Mouse (Mus musculus) kidney, postnatal 0 days (tissue): ENCODE data around the gene Jmjd7. TPM values are rescaled to one million over a fixed set of nuclear protein-coding genes. Genes with fewer than 3 reads are reported as not detected.

Experiments used
- ATAC-seq: fragments of 200-750 bp; cut with Nextera tagmentation; replicated peaks from 2 replicates; pipeline ENCODE4 v1.8.0; 2017; ENCODE audit warnings: low read depth, moderate number of reproducible peaks, moderate TSS enrichment, moderate library complexity; ENCODE audit not compliant: low FRiP score
- DNase-seq: peaks from one replicate; pipeline ENCODE4 v3.0.0-alpha.2; 2016; ENCODE audit warnings: low spot score
- H3K27ac ChIP-seq: fragments of 300-500 bp; sonication (generic); 2 replicates; pipeline ENCODE4 v1.5.1; 2014; ENCODE audit warnings: mild to moderate bottlenecking
- H3K27me3 ChIP-seq: fragments of 300-500 bp; sonication (generic); 2 replicates; pipeline ENCODE4 v1.6.1; 2014; ENCODE audit warnings: low read length, mixed read lengths; ENCODE audit not compliant: insufficient read depth
- H3K36me3 ChIP-seq: fragments of 300-500 bp; sonication (generic); 2 replicates; pipeline ENCODE4 v1.6.1; 2014; ENCODE audit warnings: low read length, mixed read lengths; ENCODE audit not compliant: insufficient read depth
- H3K4me1 ChIP-seq: fragments of 300-500 bp; sonication (generic); replicated peaks from 2 replicates; pipeline ENCODE4 v1.6.1; 2014; ENCODE audit warnings: antibody characterized with exemption, low read length, mixed read lengths; ENCODE audit not compliant: insufficient read depth
- H3K4me2 ChIP-seq: fragments of 300-500 bp; sonication (generic); 2 replicates; pipeline ENCODE4 v1.6.1; 2014; ENCODE audit warnings: mild to moderate bottlenecking, low read length, moderate library complexity, mixed read lengths
- H3K4me3 ChIP-seq: fragments of 300-500 bp; sonication (generic); replicated peaks from 2 replicates; pipeline ENCODE4 v1.5.1; 2014; ENCODE audit warnings: low read depth, low read length
- H3K9ac ChIP-seq: fragments of 300-500 bp; sonication (generic); 2 replicates; pipeline ENCODE4 v1.6.1; 2014; ENCODE audit warnings: low read depth, low read length
- H3K9me3 ChIP-seq: fragments of 300-500 bp; sonication (generic); replicated peaks from 2 replicates; pipeline ENCODE4 v1.6.1; 2016; ENCODE audit warnings: low read length, inconsistent platforms, mixed read lengths
- CTCF ChIP-seq: IDR thresholded peaks from 2 replicates; pipeline ENCODE4 v1.5.1; 2016; ENCODE audit warnings: antibody characterized with exemption, low read depth, mild to moderate bottlenecking, moderate library complexity
- WGBS: fragments of 180-500 bp; shearing (Covaris S2); extraction: QIAGEN DNeasy Blood & Tissue Kit; methylation state at CpG from one replicate; pipeline ENCODE4 v1.1.7; 2014; 5-methylcytosine and 5-hydroxymethylcytosine counted together
- polyA plus RNA-seq: library from polyadenylated mRNA; unstranded; fragments of >200 nt; fragmentation: Nextera tagmentation; extraction: Ambion mirVana; gene quantifications from 2 replicates; pipeline ENCODE4 v1.2.1, GENCODE M21; 2015

Jmjd7 gene
- polyA plus RNA-seq, 1 experiment from 2014 or later, result 25.7 TPM

GRCm38 (mm10) chr2:120007680-120008210, 19.5 kb upstream of the Jmjd7 start:
- H3K9me3 ChIP-seq, result no peaks in the 10 kb centered on the region
- H3K36me3 ChIP-seq, result peaks cover 3% of the 10 kb centered on the region; the same call in 1 of the 2 replicates
- DNase-seq (no peak), ATAC-seq (no peak)
- H3K27ac ChIP-seq, result no peak overlapping the region
- TF ChIP-seq CTCF, result no peak
- H3K9ac ChIP-seq, result no peak overlapping the region
- H3K4me3 ChIP-seq, result no peak overlapping the region
- no peaks in the 10 kb centered on the region for H3K27me3 ChIP-seq
- 88% methylated on average over 4 of the region's 4 CpGs for WGBS
- no peak overlapping the region for H3K4me2 ChIP-seq
- no peaks in the 10 kb centered on the region for H3K4me1 ChIP-seq

GRCm38 (mm10) chr2:120008672-120009071, 18.6 kb upstream of the Jmjd7 start:
- H3K9me3 ChIP-seq, result no peaks in the 10 kb centered on the region
- peak; percentile 66 for DNase-seq
- peaks cover 9% of the 10 kb centered on the region for H3K36me3 ChIP-seq
- no peak overlapping the region for H3K9ac ChIP-seq
- ATAC-seq, result no peak
- no peak overlapping the region for H3K4me2 ChIP-seq
- no peak overlapping the region for H3K4me3 ChIP-seq
- TF ChIP-seq CTCF, result no peak
- no peak overlapping the region for H3K27ac ChIP-seq
- H3K4me1 ChIP-seq, result no peaks in the 10 kb centered on the region
- WGBS, result 25% methylated on average over 4 of the region's 4 CpGs
- H3K27me3 ChIP-seq, result no peaks in the 10 kb centered on the region

GRCm38 (mm10) chr2:120011462-120012200, 15.7 kb upstream of the Jmjd7 start:
- Histone ChIP-seq H3K27me3 (no peaks in the 10 kb centered on the region), H3K4me2 (no peak overlapping the region), H3K4me1 (no peaks in the 10 kb centered on the region), H3K36me3 (peaks cover 28% of the 10 kb centered on the region), H3K4me3 (no peak overlapping the region), H3K9me3 (no peaks in the 10 kb centered on the region), H3K9ac (no peak overlapping the region), H3K27ac (no peak overlapping the region)
- peak; percentile 84 for DNase-seq
- no peak for ATAC-seq
- 73% methylated on average over 8 of the region's 8 CpGs for WGBS
- peak; percentile 79 for TF ChIP-seq CTCF

- H3K9ac ChIP-seq, result no peak overlapping the region
- H3K4me3 ChIP-seq, result no peak overlapping the region
- H3K36me3 ChIP-seq, result peaks cover 41% of the 10 kb centered on the region
- ATAC-seq (no peak), DNase-seq (no peak)
- H3K9me3 ChIP-seq, result no peaks in the 10 kb centered on the region
- H3K27me3 ChIP-seq, result no peaks in the 10 kb centered on the region
- H3K27ac ChIP-seq, result no peak overlapping the region
- no peak for TF ChIP-seq CTCF
- no peaks in the 10 kb centered on the region for H3K4me1 ChIP-seq
- H3K4me2 ChIP-seq, result no peak overlapping the region
- WGBS, result 92% methylated on average over 13 of the region's 13 CpGs
These were observed 14.4 kb upstream of the Jmjd7 start for GRCm38 (mm10) chr2:120012924-120013323.

- DNase-seq, result no peak
- H3K36me3 ChIP-seq, result peaks cover 49% of the 10 kb centered on the region
- no peaks in the 10 kb centered on the region for H3K9me3 ChIP-seq
- no peaks in the 10 kb centered on the region for H3K4me1 ChIP-seq
- no peak overlapping the region for H3K27ac ChIP-seq
- TF ChIP-seq CTCF, result no peak
- no peaks in the 10 kb centered on the region for H3K27me3 ChIP-seq
- H3K9ac ChIP-seq, result no peak overlapping the region
- WGBS, result 96% methylated on average over 2 of the region's 2 CpGs
- ATAC-seq, result no peak
- H3K4me3 ChIP-seq, result no peak overlapping the region
- H3K4me2 ChIP-seq, result no peak overlapping the region
These were observed 13.3 kb upstream of the Jmjd7 start for GRCm38 (mm10) chr2:120013831-120014486.

GRCm38 (mm10) chr2:120015882-120016281, 11.4 kb upstream of the Jmjd7 start:
- Histone ChIP-seq H3K27me3 (no peaks in the 10 kb centered on the region), H3K9me3 (no peaks in the 10 kb centered on the region), H3K36me3 (peaks cover 65% of the 10 kb centered on the region), H3K4me2 (no peak overlapping the region), H3K4me3 (no peak overlapping the region), H3K9ac (no peak overlapping the region), H3K27ac (no peak overlapping the region), H3K4me1 (no peaks in the 10 kb centered on the region)
- no peak for TF ChIP-seq CTCF
- DNase-seq (no peak), ATAC-seq (no peak)
- WGBS, result 94% methylated on average over 4 of the region's 4 CpGs
